Mouse (Mus musculus) limb, embryonic 14.5 days (tissue): ENCODE measurements around the gene Pet100. TPM values are rescaled to one million over a fixed set of nuclear protein-coding genes. Genes with fewer than 3 reads are reported as not detected.
"Not testable (repeated sequence)": the region's sequence is repeated elsewhere in the genome, so short reads cannot be mapped to it uniquely, and the experiment has no call there.

Source experiments
- ATAC-seq: fragments of 200-750 bp; cut with Nextera tagmentation; 2 replicates; pipeline ENCODE4 v1.8.0; 2017; ENCODE audit warnings: low read depth, moderate number of reproducible peaks, moderate TSS enrichment; ENCODE audit not compliant: low FRiP score
- DNase-seq: peaks from one replicate; pipeline ENCODE4 v3.0.0-alpha.2; 2015; ENCODE audit warnings: low spot score
- H3K27ac ChIP-seq: fragments of 300-500 bp; sonication (generic); replicated peaks from 2 replicates; pipeline ENCODE4 v1.5.1; 2014; ENCODE audit warnings: low read depth, mild to moderate bottlenecking, low read length, moderate library complexity, mixed read lengths
- H3K27me3 ChIP-seq: fragments of 300-500 bp; sonication (generic); 2 replicates; pipeline ENCODE4 v1.6.1; 2014; ENCODE audit warnings: low read length, mixed read lengths; ENCODE audit not compliant: control insufficient read depth, insufficient read depth
- H3K36me3 ChIP-seq: fragments of 300-500 bp; sonication (generic); 2 replicates; pipeline ENCODE4 v1.6.1; 2014; ENCODE audit warnings: mild to moderate bottlenecking, low read length, moderate library complexity, mixed read lengths; ENCODE audit not compliant: control insufficient read depth, insufficient read depth
- H3K4me1 ChIP-seq: fragments of 300-500 bp; sonication (generic); 2 replicates; pipeline ENCODE4 v1.6.1; 2014; ENCODE audit warnings: antibody characterized with exemption, low read length, mixed read lengths; ENCODE audit not compliant: control insufficient read depth, insufficient read depth
- H3K4me2 ChIP-seq: fragments of 300-500 bp; sonication (generic); replicated peaks from 2 replicates; pipeline ENCODE4 v1.6.1; 2014; ENCODE audit warnings: low read depth, mild to moderate bottlenecking, low read length, moderate library complexity; ENCODE audit not compliant: severe bottlenecking
- H3K4me3 ChIP-seq: fragments of 300-500 bp; sonication (generic); replicated peaks from 2 replicates; pipeline ENCODE4 v1.5.1; 2014; ENCODE audit warnings: low read length
- H3K9ac ChIP-seq: fragments of 300-500 bp; sonication (generic); 2 replicates; pipeline ENCODE4 v1.6.1; 2014; ENCODE audit warnings: mild to moderate bottlenecking, low read depth, low read length, moderate library complexity; ENCODE audit not compliant: severe bottlenecking
- H3K9me3 ChIP-seq: fragments of 300-500 bp; sonication (generic); 2 replicates; pipeline ENCODE4 v1.6.1; 2016; ENCODE audit warnings: low read length; ENCODE audit not compliant: control insufficient read depth
- POLR2A ChIP-seq: fragments of 200-500 bp; IDR thresholded peaks from 2 replicates; pipeline ENCODE4 v1.8.0; 2012; ENCODE audit warnings: inconsistent platforms, mild to moderate bottlenecking, moderate library complexity, borderline replicate concordance; ENCODE audit not compliant: insufficient read depth, insufficient read length; ENCODE audit errors: extremely low read depth
- WGBS: fragments of 180-500 bp; shearing (Covaris S2); extraction: QIAGEN DNeasy Blood & Tissue Kit; methylation state at CpG from one replicate; pipeline ENCODE4 v1.1.7; 2014; 5-methylcytosine and 5-hydroxymethylcytosine counted together
- polyA plus RNA-seq, 2 experiments: library from polyadenylated mRNA; depleted of rRNA in 1 of 2; stranded (reverse) in 1 of 2; unstranded in 1 of 2; fragments of >200 nt; fragmentation: Nextera tagmentation in 1 of 2; extraction: Ambion mirVana in 1 of 2; gene quantifications; 2 replicates each; pipeline versions ENCODE4 v1.2.1 to v1.2.3; 2012 to 2014

Gene Pet100
- polyA plus RNA-seq (2012; rRNA removed) (24.2 and 55.4 TPM in 2 replicates), polyA plus RNA-seq (2014; fragmentation: Nextera tagmentation; extraction: Ambion mirVana) (94.5 and 98.3 TPM in 2 replicates)

DNA sequence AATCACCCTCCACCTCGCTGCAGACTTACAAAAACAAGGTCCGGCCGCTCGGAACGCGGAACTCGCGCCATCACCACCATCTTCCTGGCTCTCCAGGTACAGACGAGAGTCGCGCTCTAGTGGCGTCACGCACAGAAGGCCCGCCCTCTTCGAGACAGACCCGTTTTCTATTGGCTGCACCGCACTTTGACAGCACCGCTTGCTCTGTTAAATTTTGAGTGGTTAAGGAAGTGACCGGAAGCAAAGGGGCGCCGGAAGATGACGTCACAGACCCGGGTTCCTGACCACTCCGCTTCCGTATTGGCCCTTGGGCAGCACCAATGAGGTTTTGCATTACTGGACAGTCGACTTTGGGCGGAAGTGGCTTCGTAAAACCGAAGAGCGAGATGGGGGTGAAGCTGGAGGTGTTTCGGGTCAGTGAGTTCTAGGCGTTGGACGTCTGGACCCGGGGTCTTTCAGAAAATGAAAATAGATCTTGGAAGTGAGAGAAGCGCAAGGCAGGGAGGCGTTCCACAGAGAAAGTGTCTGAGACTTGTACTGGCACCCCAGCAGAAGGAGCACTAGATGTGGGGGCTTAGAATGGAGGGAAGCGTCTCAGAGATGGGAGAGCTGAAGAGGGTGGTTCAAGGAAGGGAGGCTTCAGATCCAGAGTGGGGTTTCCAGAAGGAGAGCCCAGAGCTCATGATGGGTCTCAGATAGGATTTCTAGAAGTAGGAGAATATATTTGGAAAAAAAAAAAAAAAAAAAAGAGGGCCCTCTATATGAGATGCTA lies at the start of gene Pet100, which contains the start of gene Xab2:
Gene Pet100 (plus strand): TSS at position 350 of the 772 bp plus-strand sequence.
Gene Xab2 (minus strand): TSS at position 118 of the 772 bp plus-strand sequence.
- peak; percentile 99 for ATAC-seq

DNA sequence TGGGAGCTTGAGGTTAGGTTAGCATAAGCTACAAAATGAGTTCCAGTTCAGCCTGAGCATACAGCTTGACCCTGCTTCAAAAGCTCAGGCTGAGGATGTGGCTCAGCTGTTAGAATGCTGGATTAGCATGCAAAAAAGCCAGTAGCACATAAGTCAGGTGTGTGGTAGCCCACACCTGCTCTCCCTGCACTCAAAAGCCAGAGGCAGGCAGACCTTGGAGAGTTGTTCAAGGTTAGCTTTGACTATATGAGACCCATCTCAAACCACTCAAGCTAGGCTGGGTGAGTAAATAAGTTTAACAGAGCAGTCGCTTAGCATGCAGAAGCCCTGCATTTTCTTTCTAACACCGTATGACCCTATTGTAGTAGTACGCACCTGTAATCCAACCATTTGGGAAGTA lies 46.8 kb upstream of the Pet100 start:
- Histone ChIP-seq H3K27me3 (no peaks in the 10 kb centered on the region), H3K36me3 (no peaks in the 10 kb centered on the region), H3K4me3 (no peak overlapping the region), H3K9me3 (no peaks in the 10 kb centered on the region), H3K4me1 (peaks cover 3% of the 10 kb centered on the region; the same call in 1 of the 2 replicates), H3K4me2 (no peak overlapping the region), H3K9ac (no peak overlapping the region), H3K27ac (no peak overlapping the region)
- no peak for DNase-seq
- no peak for TF ChIP-seq POLR2A
- no peak for ATAC-seq
- WGBS, result 96% methylated on average over 3 of the region's 3 CpGs

More for the DNA sequence above, at the start of gene Pet100, which contains the start of gene Xab2:
- Histone ChIP-seq H3K27ac (no peak within 1 kb of the TSS), H3K36me3 (peaks cover 22% of the 10 kb centered on the region), H3K9ac (peak within 1 kb of the TSS; percentile 75), H3K4me3 (peak within 1 kb of the TSS; percentile 82), H3K4me1 (peaks cover 5% of the 10 kb centered on the region), H3K4me2 (peak within 1 kb of the TSS; percentile 89), H3K27me3 (no peaks in the 10 kb centered on the region), H3K9me3 (no peaks in the 10 kb centered on the region)
- WGBS, result 1% methylated on average over 37 of the region's 37 CpGs
- TF ChIP-seq POLR2A, result peak; percentile 65; the same call in 1 of the 2 replicates
- peak; percentile 100 for DNase-seq

DNA sequence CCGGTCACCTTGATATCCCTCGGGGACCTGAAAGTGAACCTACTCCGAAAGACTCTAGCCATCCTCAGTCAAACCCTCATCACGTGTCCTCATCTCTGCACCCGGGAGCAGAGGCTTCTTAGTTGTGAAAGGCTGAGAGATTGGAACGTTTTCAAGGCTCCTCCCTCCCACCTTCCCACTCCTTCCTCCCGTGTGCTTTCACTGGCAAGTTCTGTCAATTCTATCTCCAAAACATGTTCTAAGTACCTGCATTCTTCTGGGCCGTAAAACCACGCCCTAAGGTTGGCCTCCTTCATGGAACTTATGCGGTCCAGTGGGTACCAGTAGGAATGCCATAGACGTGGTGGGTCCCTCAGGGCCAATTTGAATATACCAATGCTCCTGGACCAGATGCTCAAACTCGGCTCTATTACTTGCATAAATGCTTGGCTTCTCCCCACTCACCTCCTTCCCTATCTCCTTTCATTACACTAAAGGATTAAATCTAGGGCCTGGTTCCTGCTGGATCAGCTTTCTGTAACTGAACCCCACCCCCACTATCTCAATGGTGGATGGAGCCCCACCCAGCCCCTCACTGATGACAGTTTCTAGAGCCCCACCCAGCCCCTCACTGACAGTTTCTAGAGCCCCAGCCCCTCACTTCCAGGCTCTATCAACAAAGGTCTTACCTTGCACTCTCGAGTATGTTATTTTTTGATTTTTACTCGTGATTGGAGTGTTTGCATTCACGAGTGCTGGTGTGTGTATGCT lies 45.0 kb upstream of the Pet100 start:
- H3K9ac ChIP-seq, result no peak overlapping the region
- H3K4me2 ChIP-seq, result no peak overlapping the region
- WGBS, result 65% methylated on average over 15 of the region's 15 CpGs
- TF ChIP-seq POLR2A, result no peak
- H3K9me3 ChIP-seq, result no peaks in the 10 kb centered on the region
- ATAC-seq, result no peak
- H3K4me1 ChIP-seq, result peaks cover 3% of the 10 kb centered on the region; the same call in 1 of the 2 replicates
- DNase-seq, result no peak
- H3K4me3 ChIP-seq, result no peak overlapping the region
- no peaks in the 10 kb centered on the region for H3K27me3 ChIP-seq
- no peaks in the 10 kb centered on the region for H3K36me3 ChIP-seq
- no peak overlapping the region for H3K27ac ChIP-seq

DNA sequence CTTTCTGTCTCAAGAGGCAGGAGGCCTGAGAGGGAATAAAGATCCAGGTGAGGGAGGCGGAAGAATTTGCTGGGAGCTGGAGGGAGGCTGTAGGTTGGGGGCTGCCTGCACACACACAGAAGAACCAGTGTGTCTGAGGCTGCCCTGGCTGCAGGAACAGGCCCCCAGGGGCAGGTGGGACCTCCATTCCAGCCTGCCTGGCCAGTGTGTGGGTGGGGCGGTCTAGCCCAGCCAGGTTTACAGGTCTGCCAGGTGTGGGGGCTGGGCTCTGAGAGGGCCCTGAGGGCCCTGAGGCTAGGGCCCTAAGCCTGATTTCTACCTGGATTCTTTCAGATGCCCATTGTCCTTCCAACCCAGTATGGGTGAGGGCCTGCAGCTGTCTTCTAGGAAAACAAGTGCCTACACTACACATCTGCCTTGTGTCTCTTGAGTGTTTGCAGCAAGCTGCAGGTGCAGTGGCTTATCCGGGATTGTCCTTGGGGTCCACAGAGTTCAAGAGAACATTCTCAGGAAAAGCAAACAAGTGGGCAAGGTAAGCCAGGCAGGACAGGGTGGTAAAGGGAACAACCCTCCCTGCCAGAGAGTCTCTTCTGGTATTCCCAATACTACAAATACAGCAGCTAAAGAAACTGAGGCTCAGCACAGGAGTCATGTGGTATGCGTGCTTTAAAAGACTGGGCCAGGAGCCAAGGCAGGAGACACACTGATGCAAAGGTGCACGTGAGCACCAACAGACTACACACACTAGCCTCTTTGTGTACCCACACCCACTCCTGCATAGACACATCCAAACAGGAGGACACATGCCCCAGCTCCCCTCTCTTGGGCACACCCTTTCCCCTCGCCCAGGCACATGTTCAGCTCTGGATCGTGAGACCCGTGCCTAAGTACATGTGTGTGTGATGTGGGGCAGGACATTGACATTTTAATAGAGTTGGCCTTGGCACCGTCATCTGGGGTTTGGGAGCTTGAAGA lies 41.7 kb upstream of the Pet100 start:
- Histone ChIP-seq H3K36me3 (no peaks in the 10 kb centered on the region), H3K4me2 (no peak overlapping the region), H3K9me3 (no peaks in the 10 kb centered on the region), H3K27me3 (no peaks in the 10 kb centered on the region), H3K4me3 (no peak overlapping the region), H3K9ac (no peak overlapping the region), H3K27ac (no peak overlapping the region), H3K4me1 (peaks cover 3% of the 10 kb centered on the region; the same call in 1 of the 2 replicates)
- ATAC-seq (no peak), DNase-seq (no peak)
- 56% methylated on average over 9 of the region's 9 CpGs for WGBS
- no peak for TF ChIP-seq POLR2A

DNA sequence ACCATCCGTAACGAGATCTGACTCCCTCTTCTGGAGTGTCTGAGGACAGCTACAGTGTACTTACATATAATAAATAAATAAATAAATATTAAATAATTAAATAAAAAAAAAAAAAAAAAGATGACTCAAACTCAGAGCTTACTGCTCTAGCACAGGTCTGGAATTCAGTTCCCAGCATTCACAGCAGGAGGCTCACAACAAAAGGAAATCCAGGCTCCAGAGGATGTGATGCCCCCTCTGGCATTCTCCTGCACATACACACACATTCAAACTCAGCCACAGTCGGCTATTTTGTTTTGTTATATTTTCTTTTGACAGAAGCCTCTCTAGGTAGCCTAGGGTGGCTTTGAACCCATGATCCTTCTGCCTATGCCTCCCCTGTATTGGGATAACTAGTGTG lies 39.4 kb upstream of the Pet100 start:
- DNase-seq, ATAC-seq, H3K4me3 ChIP-seq, H3K27me3 ChIP-seq, H3K4me1 ChIP-seq, H3K36me3 ChIP-seq, H3K9me3 ChIP-seq, H3K27ac ChIP-seq, H3K4me2 ChIP-seq, H3K9ac ChIP-seq: not testable (repeated sequence)
- WGBS, result 72% methylated on average over 1 of the region's 3 CpGs
